Mouse (Mus musculus) brain, embryonic 18.5 days (tissue): ENCODE results near the gene Iqschfp.

Experiments
- DNase-seq: peaks from one replicate; pipeline ENCODE4 v3.0.0-alpha.2; 2012; ENCODE audit warnings: low read depth, low spot score

The Iqschfp gene

DNA sequence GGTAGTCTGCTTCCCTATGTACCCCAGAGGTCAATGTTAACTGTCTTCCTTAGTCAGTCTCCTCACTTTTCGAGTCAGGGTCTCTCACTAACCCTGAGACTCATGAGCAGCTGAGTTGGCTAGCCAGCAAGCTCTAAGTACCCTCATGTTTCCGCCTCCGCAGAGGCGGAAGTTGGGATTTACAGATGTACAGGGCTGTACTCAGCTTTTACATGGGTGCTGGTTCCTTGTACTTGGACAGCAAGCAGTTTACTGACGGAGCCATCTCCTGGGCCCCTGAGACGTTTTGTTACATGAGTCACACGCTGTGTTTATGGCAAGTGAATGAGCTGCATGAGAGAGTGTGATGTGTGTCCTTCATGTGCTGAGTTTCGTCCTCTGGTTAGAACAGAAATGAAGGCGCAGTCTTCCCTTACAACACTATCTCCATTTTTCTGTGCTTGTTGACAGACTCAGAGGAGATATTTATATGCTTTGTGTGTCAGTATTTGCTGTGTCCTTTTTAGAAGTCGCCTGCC is 633.4 kb downstream of the Iqschfp start:
- no peak for DNase-seq

DNA sequence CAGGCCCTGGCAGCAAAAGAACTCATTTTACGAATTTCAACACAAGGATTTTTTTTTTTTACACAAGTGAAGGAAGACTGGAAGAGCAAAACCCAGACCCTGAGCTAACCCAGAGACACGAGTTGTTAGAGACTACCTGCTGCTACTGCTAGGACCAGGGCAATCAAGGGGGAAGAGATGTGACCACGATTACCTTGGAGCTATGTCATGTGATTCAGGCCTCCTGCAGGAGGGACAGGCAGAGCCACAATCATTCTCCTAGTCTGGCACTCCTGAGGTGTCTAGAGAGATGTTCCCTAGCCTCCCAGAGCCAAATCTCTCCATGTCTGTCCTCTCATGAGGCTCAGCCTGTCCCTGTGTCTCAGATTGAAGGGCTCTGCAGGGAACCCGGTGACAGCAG is 634.4 kb downstream of the Iqschfp start:
- DNase-seq, result no peak

DNA sequence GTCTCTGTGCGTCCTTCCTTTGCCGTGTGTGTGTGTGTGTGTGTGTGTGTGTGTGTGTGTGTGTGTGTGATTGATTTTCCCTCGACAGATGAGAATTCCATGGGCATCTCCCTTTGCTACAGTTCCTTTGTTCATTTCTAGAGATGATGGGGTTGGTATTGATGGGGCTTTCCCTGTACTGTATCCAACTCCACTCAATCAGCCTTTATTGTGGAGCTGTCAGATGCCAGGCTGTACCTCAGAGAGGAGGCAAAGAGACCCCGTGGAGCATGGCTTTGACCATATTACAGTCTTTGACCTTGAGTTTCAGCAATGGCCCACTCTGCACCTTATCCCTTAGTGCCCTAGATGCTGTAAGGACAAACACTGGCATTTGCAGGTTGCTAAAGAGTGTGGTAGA is 635.1 kb downstream of the Iqschfp start:
- no peak for DNase-seq

DNA sequence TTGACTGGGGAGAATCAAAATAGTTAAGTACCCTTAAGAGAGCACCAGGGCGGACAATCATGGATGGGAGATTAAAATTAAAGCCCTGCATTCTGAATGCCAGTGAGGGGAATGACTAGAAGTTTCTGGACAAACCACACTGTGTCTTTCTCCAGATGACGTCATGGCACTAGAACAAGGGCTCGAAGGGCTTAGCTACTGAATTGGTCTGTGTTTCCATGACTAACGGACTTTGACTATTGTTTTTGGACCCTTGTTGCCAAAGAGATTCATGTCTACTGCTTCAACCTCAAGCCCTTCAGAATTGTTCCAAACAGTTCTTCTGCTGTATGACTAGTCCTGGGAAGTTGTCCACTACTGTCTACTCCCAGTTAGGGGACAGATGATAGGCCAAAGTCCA is 639.9 kb downstream of the Iqschfp start:
- no peak for DNase-seq

DNA sequence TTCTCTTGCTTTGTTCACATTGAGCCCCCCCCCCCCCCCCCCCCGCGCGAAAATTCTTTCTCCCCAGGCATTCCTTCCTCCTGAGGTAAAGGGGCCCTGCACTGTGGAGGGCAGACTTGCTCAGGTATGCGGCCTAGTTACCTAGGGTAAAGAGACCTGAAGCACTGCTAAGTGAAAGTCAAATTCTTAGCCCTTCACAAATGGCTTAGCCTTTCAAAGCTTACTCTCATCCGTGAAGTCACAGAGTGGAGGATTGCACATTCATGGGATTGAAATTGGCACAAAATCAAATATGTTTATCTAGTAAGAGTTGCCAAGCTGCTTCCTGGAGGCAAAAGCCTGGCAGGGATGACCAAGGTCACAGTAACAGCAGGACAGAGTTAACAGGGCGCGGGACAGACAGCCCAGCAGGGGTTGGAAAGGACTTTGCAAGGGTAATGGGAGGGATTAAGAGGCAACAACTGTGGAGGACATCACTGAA is 642.6 kb downstream of the Iqschfp start:
- DNase-seq, result no peak

DNA sequence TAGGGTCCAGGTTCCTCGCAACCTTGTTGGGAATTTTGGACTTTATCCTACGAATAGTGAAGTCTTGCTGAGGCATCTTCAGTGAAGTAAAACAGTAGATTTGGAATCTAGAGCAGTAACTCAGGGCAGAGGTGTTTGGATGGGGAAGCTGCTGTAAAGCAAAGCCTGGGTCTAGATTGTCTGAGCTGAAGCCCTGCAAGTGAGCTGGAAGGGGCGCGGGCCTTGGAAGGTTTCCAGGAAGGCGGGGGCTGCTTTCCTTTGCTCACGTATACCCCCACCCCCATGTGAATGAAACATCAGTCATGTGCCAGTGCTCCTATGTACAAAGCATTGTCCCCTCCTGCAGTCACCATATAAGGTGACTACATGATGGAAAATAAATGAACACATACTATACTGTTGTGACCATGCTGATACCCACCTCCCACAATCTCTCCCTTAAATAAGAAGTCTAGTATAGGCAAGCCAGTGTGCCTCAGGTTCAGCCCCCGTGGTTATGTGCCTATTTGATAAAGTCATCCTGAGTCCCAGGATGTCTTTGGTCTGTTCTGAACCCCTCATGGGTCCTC is 643.2 kb downstream of the Iqschfp start:
- DNase-seq, result no peak

DNA sequence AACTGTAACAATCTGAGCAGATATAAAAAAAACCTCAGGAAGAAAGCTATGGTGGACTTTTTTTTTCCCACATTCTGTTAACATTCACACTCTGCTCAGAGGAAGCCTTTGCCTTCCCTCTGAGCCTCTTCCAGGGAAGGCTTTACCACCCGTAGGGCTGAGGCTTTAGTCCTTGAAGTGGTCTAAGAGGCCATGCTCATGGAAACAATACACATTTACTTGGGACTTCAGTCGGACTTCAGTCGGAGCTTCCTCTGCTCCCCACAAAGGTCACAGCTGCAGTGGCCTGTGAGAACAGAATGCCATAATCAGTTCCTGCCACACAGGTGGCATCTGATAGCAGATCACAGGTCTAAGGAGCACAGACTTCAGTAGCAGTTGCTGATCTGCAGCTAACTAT is 644.0 kb downstream of the Iqschfp start:
- no peak for DNase-seq

DNA sequence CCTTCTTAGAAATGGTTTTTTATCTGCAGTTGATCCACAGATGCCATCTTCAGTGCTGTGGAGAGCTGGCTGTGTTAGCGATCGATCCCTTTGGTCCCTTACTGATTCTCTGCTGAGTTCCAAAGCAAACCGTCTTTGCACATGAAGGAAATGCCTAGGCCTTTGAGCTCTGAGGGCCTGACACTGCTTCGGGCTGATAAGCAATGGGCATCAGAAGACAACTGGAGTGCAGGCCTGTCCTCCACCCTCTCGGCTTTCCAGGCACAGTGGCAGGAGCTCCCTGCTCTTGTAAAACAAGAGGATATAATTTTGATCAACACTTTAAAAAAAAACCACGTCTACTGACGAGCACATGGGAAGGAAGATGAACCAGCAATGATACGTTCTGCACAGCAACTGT is 649.7 kb downstream of the Iqschfp start:
- DNase-seq, result no peak

DNA sequence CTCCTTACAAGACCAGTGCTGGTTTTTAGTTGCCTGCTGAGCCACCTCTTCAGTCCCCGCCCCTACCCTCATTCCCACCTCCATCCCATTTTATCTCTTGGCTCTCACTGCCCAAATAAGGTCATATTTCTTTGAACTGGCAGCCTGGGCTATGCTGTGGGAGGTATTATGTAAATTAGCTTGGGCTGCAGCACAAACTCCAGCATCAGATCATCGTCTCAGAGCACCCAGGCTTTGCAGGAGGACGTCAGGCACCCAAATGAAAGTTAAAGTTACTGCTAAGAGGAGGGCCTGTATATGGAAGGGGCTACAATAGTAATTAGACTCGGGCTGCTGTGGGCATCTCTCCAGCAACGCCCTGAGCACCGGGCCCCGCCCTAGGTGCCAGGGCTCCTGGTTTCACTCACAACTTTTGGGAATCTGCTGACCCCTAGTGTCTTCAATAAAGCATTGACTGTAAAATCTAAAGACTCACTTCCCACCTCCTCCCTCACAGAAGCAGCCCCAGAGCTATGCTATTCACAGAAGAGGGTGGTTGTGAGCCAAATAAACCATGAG is 651.0 kb downstream of the Iqschfp start:
- peak; percentile 16 for DNase-seq

DNA sequence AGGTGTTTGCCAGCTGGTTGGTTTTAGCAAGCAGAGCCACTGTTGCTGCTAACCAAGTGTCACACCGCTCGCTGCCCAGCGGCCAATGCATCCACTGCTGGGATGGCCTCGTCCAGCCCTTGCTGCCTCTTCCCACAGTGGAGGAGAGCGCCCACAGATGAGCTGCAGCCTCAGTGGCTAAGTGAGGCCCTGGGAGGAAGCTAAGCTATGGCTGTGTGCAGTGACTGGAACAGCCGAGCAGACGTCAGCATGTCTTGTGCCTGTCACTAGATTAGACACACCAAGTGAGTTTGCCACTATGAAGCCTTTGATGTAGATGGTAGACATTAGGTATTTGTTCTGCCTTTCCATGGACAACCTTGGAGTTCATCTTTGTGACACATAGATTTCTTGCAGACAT is 652.8 kb downstream of the Iqschfp start:
- DNase-seq, result no peak

DNA sequence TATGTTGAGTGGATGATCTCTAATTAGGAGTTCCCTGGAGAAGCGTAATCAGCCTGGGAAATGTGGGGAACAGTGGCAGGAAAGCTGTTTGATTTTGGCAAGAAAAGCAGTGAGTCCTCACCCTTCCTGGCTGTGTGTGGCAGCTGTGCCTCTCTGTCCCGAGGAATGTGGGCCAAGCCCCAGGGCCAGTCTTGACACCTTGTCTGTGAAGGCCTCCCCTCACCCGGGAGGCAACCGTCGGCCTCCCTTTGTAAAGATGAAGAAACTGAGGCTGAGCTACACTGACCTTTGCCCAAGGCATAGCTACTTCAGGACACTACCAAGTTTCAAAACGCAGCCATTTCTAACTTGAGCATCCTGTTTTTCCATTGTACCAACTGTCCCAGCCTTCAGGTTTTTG is 653.9 kb downstream of the Iqschfp start:
- no peak for DNase-seq

DNA sequence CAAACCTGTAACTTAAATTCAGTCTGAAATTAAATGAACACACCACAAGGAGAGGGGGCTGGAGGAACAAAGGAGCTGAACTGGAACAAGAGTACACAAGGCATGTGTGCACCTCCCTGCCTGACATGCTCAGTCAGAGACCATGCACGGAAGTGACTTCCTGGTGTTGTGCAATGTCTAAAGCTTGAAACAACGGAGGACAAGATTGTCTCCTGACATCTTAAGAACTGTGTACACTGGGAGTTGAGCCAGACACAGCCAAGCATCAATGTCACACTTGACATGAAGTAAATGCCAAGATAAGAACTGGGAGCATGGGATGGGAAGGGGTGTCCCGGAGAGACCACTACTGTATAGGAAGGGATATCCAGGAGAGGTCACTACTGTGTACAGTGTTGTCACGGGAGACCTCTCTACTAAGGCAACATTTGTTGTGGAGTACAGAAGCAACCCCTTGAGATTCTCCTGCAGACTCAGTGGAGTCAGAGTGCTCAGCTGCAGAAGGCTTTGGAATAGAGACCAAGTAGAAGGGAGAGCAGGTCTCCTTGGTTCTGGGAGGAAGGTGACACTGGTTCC is 663.1 kb downstream of the Iqschfp start:
- DNase-seq, result no peak

DNA sequence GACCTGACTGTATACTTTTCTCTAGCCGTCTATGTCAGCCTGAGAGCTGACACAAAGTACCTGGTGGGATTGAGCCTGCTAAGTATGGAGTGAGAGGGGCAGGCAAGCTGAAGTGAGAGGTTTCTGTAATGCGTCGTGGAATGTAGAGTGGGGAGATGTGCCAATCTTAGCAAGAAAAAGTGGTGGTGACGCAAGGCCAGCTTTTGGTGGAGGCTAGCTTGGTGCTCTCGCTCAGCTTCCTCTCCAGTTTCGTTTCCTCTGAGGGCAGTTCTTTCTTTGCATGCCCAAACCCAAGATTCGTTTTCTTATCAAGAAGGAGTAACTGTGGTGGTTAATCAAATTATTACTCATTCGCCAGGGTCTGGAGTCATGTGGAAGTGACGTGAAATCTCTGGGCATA is 664.9 kb downstream of the Iqschfp start:
- DNase-seq, result no peak

DNA sequence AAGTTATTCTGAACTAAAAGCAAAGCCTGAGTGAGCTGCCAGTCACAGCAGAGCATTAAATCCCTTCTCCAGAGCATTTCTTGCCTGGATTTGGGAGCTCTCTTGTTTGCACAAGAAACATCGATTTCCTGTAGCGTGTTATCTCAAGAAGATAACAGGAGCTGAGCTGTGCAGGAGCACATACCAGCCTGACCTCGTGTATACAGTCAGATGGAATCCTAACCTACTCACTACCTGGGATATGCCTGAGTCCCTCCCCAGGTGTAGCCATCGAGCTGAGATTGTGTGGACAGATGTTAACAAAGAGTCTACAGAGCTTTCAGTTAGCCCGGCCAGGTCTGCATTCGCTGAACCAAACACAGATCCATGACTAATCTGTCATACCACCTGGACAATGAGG is 666.7 kb downstream of the Iqschfp start:
- no peak for DNase-seq

DNA sequence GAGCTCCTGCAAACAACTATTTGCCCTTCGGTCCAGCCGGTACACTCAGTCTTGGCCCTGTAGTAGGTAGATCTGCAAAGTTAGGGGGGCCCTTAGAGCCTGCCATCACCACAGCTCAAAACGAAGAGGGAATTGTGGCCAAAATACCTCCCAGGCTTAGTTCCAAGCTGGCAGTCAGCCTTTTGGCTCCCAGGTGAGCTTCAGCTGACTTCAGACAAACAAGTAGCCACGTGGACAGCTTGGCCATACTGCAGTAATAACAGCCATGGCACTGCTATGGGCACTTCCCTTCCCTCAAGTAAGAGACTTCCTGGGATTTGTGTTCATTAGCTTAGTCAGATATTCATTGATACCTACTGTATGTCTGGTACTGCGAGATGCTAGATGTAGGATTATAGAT is 668.0 kb downstream of the Iqschfp start:
- DNase-seq, result no peak

DNA sequence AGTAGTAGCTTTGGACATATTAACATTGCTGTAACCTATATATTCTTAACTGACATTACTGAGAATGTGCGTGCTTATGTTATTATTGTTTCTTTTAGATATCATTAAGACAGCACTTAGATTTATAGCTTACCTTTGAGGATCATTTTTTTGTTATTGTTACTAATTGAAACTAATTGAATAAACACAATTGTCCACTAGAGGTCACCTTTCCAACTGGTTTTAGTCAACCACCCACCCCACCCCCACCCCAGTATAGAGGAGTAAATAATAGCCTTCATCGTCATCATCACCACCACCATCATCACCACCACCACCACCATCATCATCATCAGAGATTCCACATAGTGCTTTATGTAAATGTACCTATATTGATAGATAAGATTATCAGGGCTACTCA is 670.8 kb downstream of the Iqschfp start:
- no peak for DNase-seq

DNA sequence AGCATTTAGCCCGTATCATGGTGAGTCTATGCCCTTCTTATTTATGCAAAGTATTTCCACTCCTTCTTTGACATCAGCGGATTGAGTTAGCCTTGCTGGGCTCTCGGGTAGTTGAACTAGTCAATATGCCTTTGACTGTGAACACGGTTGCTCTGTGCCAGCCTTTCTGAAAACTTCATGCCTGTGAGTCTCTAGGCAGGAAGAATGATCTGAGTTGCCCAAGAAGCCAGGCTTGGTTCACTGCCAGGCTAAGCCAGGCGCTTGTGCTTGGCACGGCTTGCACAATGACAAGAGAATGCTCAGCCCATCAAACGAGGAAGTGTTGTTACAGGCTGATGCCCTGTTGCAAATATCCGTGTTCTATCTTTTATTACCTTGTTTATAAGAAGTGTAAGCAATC is 671.9 kb downstream of the Iqschfp start:
- no peak for DNase-seq

DNA sequence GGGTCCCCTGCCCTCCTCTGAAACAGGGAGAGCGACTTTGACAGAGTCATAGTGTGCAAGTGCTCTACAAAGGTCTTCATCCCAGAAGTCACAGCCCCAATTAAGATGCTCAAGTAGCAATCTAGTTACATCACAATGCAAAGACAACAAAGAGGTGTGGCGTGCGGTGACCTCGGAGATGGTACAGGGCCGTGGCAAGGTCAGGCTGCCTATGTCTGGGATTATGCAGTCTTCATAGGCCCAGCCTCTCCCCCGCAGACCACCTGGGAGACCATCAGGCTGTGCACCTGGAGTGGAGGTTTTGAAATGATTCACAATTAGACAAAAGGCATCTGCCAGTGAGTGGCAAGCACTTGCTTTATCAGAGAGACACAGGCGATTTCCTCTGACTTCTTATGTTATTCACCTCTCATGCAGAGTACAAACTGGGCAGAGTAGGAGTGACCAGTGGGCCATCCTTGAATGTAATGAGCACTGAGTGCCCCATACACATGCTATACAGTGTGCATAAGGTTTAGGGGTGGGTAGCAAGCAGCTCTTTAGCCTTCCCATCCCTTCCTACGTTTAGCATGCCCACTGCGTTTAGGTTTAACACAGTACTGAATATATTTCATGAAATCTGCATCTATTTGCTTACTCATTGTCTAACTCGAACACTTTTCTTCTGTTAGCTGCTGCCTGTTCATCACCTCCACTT is 673.1 kb downstream of the Iqschfp start:
- DNase-seq, result no peak

DNA sequence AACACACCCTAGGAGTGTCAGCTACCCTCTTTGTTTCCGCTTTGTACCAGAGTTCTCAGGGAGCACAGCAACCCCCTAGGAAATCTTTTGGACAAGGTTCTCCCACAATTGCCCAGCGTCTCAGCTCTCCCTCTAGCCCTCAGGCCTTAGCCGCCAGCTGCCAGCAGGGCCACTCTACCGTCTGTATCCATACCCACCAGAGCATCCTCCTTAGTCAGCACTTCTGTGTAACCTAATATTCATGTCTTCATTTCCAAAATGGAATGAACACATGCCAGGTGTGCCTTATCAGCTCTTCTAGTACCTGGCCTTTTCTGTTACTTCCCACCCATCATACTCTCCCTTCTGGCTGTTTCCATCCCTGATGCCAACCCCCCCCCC is 673.6 kb downstream of the Iqschfp start:
- DNase-seq, result no peak

DNA sequence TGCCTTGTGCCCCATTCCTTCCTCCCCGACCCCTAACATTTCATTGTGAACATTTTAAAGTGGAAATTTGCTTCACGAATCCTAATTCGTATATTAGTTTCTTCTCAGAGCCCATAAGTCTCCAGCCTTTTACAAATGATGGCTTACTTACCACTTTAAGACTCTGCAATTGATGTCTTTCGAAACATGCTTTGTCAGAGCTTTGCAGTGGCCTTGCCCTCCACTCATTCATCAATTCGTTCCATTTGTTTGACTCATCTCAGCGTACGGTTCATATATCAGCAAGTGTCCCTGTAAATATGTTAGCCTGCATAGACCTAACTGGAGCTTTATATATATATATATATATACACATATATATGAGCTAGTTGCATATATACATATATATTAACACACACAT is 675.5 kb downstream of the Iqschfp start:
- no peak for DNase-seq

DNA sequence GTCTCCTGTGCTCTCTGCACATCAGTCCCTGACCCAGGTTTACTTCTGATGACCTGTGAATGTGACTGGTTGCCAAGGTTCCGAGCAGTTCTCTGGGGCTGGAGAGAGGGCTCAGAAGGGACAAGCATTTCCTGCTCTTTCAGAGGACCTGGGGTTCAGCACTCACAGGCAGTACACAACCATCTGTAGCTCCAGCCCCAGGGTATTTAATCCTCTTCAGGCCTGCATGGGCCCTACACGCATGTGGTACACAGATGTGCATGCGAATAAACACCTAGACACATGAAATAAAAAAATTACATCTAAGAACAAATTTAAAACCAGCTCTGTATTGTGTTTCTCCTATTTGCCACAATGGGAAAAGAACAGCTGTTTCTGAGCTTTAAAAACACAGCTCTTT is 676.1 kb downstream of the Iqschfp start:
- DNase-seq, result no peak

DNA sequence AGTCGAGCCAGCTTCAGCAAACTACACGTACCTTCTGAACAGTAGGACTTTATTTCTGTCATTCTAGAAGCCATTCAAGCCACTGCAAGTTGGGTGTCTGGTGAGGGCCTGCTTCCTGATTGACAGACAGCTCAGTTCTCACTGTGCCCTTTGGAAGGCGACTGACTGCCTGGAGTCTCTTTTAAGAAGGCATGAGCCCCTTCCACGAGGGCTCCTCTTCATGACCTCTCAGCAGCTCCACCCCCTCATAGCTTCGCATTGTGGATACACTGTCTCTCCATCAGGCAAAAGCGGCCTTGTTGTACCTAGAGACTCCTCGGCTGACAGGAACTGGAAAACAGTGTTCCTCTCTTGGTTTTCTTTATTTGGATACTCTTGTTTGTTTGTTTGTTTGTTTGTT is 676.7 kb downstream of the Iqschfp start:
- no peak for DNase-seq

DNA sequence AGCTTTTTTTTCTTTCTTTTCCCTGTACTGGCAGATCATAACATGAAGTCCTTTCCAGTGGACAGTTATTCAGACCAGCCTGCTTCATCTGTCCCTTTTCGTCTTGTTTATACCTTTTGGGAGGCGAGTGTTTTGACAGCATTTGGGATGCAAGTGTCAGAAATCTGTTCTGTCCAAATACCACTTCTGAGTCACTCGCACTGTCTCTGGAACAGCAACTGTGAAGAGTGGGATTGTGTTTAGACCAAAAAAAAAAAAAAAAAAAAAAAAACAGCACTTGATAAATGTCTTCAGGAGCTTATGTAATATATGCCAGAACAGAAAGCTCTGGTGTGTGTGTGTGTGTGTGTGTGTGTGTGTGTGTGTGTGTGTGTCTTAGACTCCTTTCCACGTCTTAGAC is 678.3 kb downstream of the Iqschfp start:
- no peak for DNase-seq
